Mouse (Mus musculus) layer of hippocampus, adult 18-20 months (tissue): Measurements from ENCODE around the gene Exoc4. TPM values are rescaled to one million over a fixed set of nuclear protein-coding genes. Genes with fewer than 3 reads are reported as not detected.

Experiments used
- DNase-seq, 2 experiments: peaks; one replicate each; pipeline ENCODE4 v3.0.0; 2022; ENCODE audit warnings: low spot score in 2 of 2
- total RNA-seq, 2 experiments: library from RNA; stranded (reverse); gene quantifications; 2 replicates each; pipeline ENCODE4 v1.2.3; 2021

Exoc4 gene
- total RNA-seq, 2 experiments from 2014 or later, result 82.7 to 87.8 TPM

DNA sequence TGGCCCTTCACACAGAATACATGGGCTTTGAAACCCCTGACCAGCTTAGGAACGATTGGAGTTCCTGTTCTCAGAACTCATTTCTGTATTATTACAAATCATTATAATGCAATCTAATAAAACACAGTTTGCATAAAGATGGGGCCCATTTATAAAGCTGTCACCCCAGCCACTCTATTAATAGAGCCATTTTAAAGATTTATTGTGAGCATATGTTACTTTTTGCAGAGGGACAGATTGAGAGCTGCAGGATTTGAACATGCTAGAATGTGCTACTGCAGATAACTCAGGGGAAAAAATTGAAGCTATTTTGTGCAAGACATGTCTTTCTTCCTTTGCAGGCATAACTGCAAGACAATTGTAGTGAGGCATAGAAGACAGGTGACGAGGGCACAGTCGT is 485.1 kb downstream of the Exoc4 start:
- DNase-seq, result peak in 1 of 2 experiments; percentile 42

GRCm38 (mm10) chr6:33738857-33739291 is 490.0 kb downstream of the Exoc4 start:
- no peak for DNase-seq

DNA sequence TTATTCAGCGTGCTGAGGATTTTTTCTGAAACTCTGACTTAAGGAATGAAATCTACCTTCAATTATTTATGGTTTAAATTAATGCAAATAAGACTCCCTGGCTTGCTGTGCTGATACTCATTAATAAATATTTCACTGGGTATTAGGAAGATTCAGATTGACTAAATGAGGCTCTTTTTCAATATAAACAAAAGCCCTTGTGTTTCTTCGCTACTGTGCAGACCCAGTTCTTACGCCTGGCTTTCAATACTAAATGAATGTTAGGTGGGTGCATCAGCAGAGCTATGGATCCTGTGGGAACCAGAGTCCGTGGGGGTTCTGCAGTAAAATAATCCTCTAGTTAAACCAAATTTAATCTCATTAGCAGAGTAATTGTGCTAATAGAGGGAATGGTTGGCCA is 490.4 kb downstream of the Exoc4 start:
- no peak for DNase-seq

GRCm38 (mm10) chr6:33755976-33756375 is 507.1 kb downstream of the Exoc4 start:
- no peak for DNase-seq

DNA sequence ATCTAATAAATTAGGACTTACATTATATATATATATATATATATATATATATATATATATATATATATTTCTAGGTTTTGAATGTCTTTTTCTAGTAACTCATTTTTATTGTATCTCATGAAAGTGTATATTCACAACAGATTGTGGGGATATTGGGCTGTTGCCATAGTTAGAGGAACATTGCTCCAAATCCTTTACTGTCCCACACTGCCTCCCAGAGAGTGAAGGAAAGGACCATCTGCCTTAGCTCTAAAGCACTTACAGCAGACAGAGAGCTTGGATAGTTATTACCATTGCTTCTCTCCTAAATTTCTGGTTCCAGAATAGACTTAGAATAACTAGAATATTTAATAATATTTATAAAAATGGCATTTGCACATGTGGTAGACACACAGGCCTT is 512.7 kb downstream of the Exoc4 start:
- DNase-seq, result peak in 1 of 2 experiments; percentile 59

- DNase-seq, result peak; percentile 75 to 82
These were observed 514.4 kb downstream of the Exoc4 start for GRCm38 (mm10) chr6:33763245-33763644.

- DNase-seq, result no peak
These were observed 515.1 kb downstream of the Exoc4 start for GRCm38 (mm10) chr6:33763970-33764369.

- DNase-seq, result no peak
These were observed 520.4 kb downstream of the Exoc4 start for GRCm38 (mm10) chr6:33769251-33769650.

DNA sequence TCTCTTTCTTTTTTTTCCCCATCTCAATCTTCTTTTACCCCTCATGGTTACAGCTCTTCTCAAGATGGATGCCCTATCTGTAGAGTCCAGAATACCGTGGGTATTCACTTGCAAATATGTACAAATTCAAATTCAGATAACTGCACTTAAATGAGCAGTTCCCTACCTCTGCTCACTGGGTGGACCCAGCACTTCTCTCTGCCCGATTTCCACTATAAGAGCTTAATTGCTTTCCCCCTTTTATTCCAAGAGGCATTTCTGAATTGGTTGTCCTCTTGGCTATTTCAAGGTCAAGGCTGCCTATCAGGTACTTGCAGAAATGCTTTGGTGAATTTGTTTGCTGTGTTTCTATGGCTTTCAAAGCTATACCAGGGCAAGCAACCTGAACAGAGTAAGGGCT is 521.1 kb downstream of the Exoc4 start:
- DNase-seq, result no peak

DNA sequence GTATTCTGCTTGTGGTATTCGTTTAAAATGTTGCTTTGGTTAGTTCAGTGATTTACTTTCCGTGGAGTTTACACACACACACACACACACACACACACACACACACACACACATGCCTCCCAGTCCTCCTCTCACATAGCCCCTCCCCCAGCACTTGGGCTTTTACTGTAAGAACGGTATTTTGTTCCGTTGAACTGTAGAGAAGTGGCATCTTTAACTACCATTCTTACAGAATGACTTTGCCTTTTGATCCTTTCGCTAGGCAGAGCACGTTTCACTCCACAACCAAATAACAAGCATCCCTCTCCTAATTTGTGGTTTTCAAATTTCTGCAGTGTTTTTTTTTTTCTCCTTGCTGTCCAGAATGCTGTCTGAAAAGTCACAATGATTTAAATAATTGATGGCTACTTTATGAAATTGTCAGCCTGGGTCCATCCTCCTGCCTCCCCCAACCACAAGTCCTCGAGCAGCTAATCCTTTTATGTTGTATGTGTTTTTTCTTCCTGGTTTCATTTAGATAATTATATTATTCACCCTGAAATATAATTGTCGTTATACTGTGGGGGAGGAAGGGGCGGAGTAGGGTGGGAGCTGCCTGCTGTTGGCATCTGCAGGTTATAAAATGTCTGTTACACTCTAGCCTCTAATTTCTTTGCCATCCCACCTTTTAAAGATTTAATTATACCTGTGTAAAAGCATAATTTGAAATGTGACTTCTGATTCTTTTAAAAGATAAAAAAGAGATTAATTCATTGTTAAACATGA is 523.8 kb downstream of the Exoc4 start:
- DNase-seq, result no peak

DNA sequence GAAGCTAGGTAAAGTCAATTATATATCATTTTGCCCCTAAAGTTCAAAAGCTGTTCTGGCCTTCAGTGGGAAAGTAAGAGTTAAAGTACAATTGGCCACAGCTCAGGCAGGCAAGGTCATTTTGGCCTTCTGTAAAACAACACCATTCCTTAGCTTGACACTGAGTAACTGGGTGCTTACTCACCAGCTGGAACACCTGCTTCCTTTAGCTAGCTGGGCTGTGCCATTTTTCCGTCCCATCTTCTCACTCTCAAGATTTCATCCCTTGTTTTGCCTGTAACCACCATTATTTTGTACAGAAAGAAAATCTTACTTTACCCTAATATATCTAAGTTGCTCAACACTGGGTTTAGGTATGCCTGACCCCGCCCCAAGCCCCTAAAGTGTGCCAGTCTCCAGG is 543.7 kb downstream of the Exoc4 start:
- DNase-seq, result no peak

DNA sequence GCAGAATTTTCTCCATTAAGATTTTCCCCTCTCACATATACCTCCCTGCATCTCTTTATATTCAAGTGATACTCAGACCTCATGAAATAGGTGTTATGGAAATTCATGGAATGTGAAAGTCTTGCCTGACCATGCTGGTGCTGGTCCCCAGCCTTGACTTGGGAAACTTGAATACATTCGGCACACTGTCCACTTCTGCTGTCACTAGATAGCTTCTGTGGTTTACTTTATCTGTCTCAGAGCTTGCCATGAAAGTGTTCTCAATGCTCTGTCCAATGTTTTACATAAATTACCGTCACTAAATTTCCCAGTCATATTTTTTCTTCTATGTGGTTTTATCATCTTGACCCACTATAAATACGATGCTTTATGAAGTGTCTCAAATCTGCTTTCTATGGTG is 552.4 kb downstream of the Exoc4 start:
- DNase-seq, result no peak

GRCm38 (mm10) chr6:33803481-33804098 is 554.7 kb downstream of the Exoc4 start:
- no peak for DNase-seq

GRCm38 (mm10) chr6:33804775-33805174 is 555.9 kb downstream of the Exoc4 start:
- peak; percentile 63 to 87 for DNase-seq

DNA sequence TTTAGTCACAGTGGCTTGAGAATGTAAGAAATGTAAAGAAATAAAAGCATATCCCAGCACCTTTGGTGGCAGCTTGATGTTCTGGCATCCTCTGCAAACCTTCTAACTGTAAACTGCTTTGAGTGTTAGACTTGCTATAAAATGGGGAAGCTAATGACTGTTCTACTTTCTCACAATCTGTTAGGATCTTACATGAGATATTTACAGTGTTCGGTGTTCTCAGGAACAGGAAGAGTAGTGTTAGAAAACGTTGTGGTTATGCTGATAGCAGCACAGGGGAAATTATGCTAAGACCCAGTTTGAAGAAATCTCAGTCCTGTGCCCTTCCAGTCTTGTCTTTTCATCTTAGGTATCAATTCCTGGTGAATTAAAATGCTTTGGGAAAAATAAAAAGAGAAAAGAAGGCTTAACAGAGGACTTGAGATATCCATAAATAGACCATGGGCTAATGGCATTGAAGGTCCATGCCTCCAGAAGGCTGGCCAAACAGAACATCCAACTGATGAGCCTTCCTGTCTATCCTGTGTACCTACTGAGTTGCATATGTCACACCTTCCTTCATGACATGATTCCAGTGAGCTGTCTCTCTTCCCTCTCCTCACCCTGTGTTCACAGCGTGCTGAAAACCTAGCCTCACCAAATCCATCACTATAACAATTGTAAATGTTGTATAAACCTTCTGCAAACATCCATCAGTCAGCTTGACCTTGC is 557.3 kb downstream of the Exoc4 start:
- no peak for DNase-seq

- no peak for DNase-seq
These were observed 565.5 kb downstream of the Exoc4 start for GRCm38 (mm10) chr6:33814386-33814785.

- DNase-seq, result no peak
These were observed 574.3 kb downstream of the Exoc4 start for GRCm38 (mm10) chr6:33823171-33823570.

DNA sequence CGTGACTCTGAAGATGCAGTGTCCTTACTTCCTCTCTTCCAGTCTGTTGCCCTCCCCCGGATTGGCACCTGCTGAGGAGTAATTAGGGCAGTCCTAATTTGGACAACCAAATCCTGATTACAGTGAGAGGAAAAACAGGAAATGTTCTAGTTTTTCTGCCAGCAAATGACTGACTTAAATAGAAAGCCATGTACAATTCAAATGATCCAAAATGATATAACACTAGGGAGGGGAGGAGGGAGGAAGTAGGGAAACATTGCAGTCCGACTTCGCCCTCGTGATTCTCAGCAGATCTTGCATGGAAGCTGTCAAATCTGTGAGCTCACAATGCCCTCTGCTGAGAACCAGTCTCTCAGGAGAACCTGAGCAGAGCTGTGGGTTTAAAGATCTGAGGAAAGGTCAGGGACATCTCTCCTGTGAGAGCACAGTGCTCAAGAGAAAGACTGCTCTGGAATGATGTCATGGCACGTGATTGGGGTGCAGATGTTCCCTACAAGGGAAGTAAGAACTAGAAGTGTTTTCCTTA is 575.0 kb downstream of the Exoc4 start:
- peak; percentile 27 to 71 for DNase-seq

GRCm38 (mm10) chr6:33828499-33828898 is 579.6 kb downstream of the Exoc4 start:
- DNase-seq, result peak in 1 of 2 experiments; percentile 39

DNA sequence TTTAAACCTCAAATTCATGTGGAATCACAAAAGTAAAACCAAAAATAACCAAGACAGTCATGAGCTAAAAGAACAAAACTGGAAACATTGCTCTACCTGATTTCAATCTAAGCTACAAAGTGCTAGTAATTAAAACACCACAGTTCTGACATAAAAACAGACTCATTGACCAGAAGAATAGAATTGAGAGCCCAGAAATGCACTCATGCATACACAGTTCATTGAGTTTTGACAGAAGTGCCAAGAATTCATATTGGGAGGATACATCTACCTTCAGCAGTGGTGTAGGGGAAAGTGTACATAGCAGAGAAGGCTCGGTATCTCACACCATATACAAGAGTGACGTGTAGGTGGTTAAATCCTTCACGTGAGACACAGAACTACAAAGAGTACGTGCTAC is 580.4 kb downstream of the Exoc4 start:
- DNase-seq, result no peak

- DNase-seq, result peak in 1 of 2 experiments; percentile 32
These were observed 582.4 kb downstream of the Exoc4 start for GRCm38 (mm10) chr6:33831276-33831675.

- DNase-seq, result no peak
These were observed 584.1 kb downstream of the Exoc4 start for GRCm38 (mm10) chr6:33832978-33833377.
